Mouse (Mus musculus): ENCODE measurements around the gene Sc5d.

Sc5d gene

GRCm38 (mm10) chr9:42264145-42264544 lies at the start of gene Sc5d:
Gene Sc5d, minus strand, starts transcription at chr9:42264256.
- peak; percentile 80 for DNase-seq (ENCODE audit: low read depth)

- DNase-seq (ENCODE audit: low read depth), result no peak
These were observed 47.3 kb upstream of the Sc5d start for GRCm38 (mm10) chr9:42311311-42311710.

GRCm38 (mm10) chr9:42303894-42304293 lies 39.8 kb upstream of the Sc5d start:
- no peak for DNase-seq (ENCODE audit: low read depth)

GRCm38 (mm10) chr9:42301082-42301633 lies 37.1 kb upstream of the Sc5d start:
- DNase-seq (ENCODE audit: low read depth), result no peak

GRCm38 (mm10) chr9:42296297-42296922 lies 32.4 kb upstream of the Sc5d start:
- no peak for DNase-seq (ENCODE audit: low read depth)

- no peak for DNase-seq (ENCODE audit: low read depth)
These were observed 30.1 kb upstream of the Sc5d start for GRCm38 (mm10) chr9:42294131-42294530.

- no peak for DNase-seq (ENCODE audit: low read depth)
These were observed 29.5 kb upstream of the Sc5d start for GRCm38 (mm10) chr9:42293596-42293995.

GRCm38 (mm10) chr9:42293051-42293450 lies 29.0 kb upstream of the Sc5d start:
- no peak for DNase-seq (ENCODE audit: low read depth)

- no peak for DNase-seq (ENCODE audit: low read depth)
These were observed 15.6 kb upstream of the Sc5d start for GRCm38 (mm10) chr9:42279676-42280075.

GRCm38 (mm10) chr9:42278046-42278445 lies 14.0 kb upstream of the Sc5d start:
- DNase-seq (ENCODE audit: low read depth), result no peak

- DNase-seq (ENCODE audit: low read depth), result no peak
These were observed 13.6 kb upstream of the Sc5d start for GRCm38 (mm10) chr9:42277606-42278005.

GRCm38 (mm10) chr9:42277162-42277561 lies 13.1 kb upstream of the Sc5d start:
- DNase-seq (ENCODE audit: low read depth), result no peak

GRCm38 (mm10) chr9:42275761-42276145 lies 11.7 kb upstream of the Sc5d start:
- DNase-seq (ENCODE audit: low read depth), result no peak

GRCm38 (mm10) chr9:42275027-42275760 lies 11.1 kb upstream of the Sc5d start:
- DNase-seq (ENCODE audit: low read depth), result no peak

GRCm38 (mm10) chr9:42273682-42274296 lies 9.7 kb upstream of the Sc5d start:
- DNase-seq (ENCODE audit: low read depth), result no peak

- DNase-seq (ENCODE audit: low read depth), result no peak
These were observed 9.1 kb upstream of the Sc5d start for GRCm38 (mm10) chr9:42273174-42273573.

- no peak for DNase-seq (ENCODE audit: low read depth)
These were observed 8.6 kb upstream of the Sc5d start for GRCm38 (mm10) chr9:42272690-42273089.

- no peak for DNase-seq (ENCODE audit: low read depth)
These were observed 7.4 kb upstream of the Sc5d start for GRCm38 (mm10) chr9:42271456-42271855.

GRCm38 (mm10) chr9:42270617-42271016 lies 6.6 kb upstream of the Sc5d start:
- DNase-seq (ENCODE audit: low read depth), result no peak

- DNase-seq (ENCODE audit: low read depth), result no peak
These were observed 6.0 kb upstream of the Sc5d start for GRCm38 (mm10) chr9:42270081-42270480.

GRCm38 (mm10) chr9:42268371-42268770 lies 4.3 kb upstream of the Sc5d start:
- no peak for DNase-seq (ENCODE audit: low read depth)

GRCm38 (mm10) chr9:42265309-42265708 lies 1.3 kb upstream of the Sc5d start:
- no peak for DNase-seq (ENCODE audit: low read depth)

- no peak for DNase-seq (ENCODE audit: low read depth)
These were observed 346 bp downstream of the Sc5d start for GRCm38 (mm10) chr9:42263709-42264111.
